Mouse (Mus musculus) left cerebral cortex, postnatal 4 days (tissue): ENCODE measurements around the gene Lgals3. TPM values are rescaled to one million over a fixed set of nuclear protein-coding genes. Genes with fewer than 3 reads are reported as not detected.
A peak's percentile ranks its signal among the peaks of the same experiment; 100 is the strongest.
"Not testable (repeated sequence)": the region's sequence is repeated elsewhere in the genome, so short reads cannot be mapped to it uniquely, and the experiment has no call there.

Source experiments
- DNase-seq: peaks from one replicate; pipeline ENCODE4 v3.0.0-alpha.2; 2022
- intact Hi-C: fragments of 180-260 bp; cut with DNase I; formaldehyde crosslinking; loops from one replicate; pipeline ENCODE4 v1.15.1; 2025
- total RNA-seq, 2 experiments: library from RNA; stranded (reverse); gene quantifications; 2 replicates each; pipeline ENCODE4 v1.2.3; 2021

Gene Lgals3
- 1 to 10 TPM; 1.3 to 1.8 TPM for total RNA-seq

GRCm38 (mm10) chr14:47367461-47367860 lies at the start of gene Lgals3:
Lgals3 (plus strand) TSS chr14:47367751.
- intact Hi-C loops: no loop called here
- peak; percentile 54 for DNase-seq

- DNase-seq: no peak
- intact Hi-C loops: no loop called here
These were observed 48.2 kb upstream of the Lgals3 start for GRCm38 (mm10) chr14:47319362-47319761.

- DNase-seq, intact Hi-C loops: not testable (repeated sequence)
These were observed 46.0 kb upstream of the Lgals3 start for GRCm38 (mm10) chr14:47321581-47321980.

- no peak for DNase-seq
- intact Hi-C loops: no loop called here
These were observed 41.4 kb upstream of the Lgals3 start for GRCm38 (mm10) chr14:47325965-47326761.

GRCm38 (mm10) chr14:47327347-47327746 lies 40.2 kb upstream of the Lgals3 start:
- DNase-seq: no peak
- intact Hi-C loops: no loop called here

GRCm38 (mm10) chr14:47331920-47332319 lies 35.6 kb upstream of the Lgals3 start:
- intact Hi-C loops: loop anchor here (10.0 kb wide), 1 partner anchor 203 kb away; no protein-coding TSS in a partner anchor

GRCm38 (mm10) chr14:47334819-47335218 lies 32.7 kb upstream of the Lgals3 start:
- peak; percentile 67 for DNase-seq
- intact Hi-C loops: loop anchor here (2.0 to 10.0 kb wide), 2 partner anchors 62 to 200 kb away; no protein-coding TSS in a partner anchor

More at GRCm38 (mm10) chr14:47331920-47332319, 35.6 kb upstream of the Lgals3 start:
- DNase-seq: no peak

- DNase-seq: no peak
- intact Hi-C loops: loop anchor here (2.0 to 10.0 kb wide), 2 partner anchors 62 to 200 kb away; no protein-coding TSS in a partner anchor
These were observed 32.3 kb upstream of the Lgals3 start for GRCm38 (mm10) chr14:47335300-47335699.

GRCm38 (mm10) chr14:47340231-47340925 lies 27.2 kb upstream of the Lgals3 start:
- no peak for DNase-seq
- intact Hi-C loops: no loop called here

GRCm38 (mm10) chr14:47341811-47342291 lies 25.7 kb upstream of the Lgals3 start:
- no peak for DNase-seq
- intact Hi-C loops: no loop called here

GRCm38 (mm10) chr14:47346715-47347114 lies 20.8 kb upstream of the Lgals3 start:
- intact Hi-C loops: no loop called here
- no peak for DNase-seq

- DNase-seq: no peak
- intact Hi-C loops: no loop called here
These were observed 16.6 kb upstream of the Lgals3 start for GRCm38 (mm10) chr14:47350974-47351373.

- intact Hi-C loops: no loop called here
- no peak for DNase-seq
These were observed 15.3 kb upstream of the Lgals3 start for GRCm38 (mm10) chr14:47352272-47352671.

GRCm38 (mm10) chr14:47353240-47353639 lies 14.3 kb upstream of the Lgals3 start:
- DNase-seq: no peak
- intact Hi-C loops: no loop called here

GRCm38 (mm10) chr14:47354111-47354577 lies 13.4 kb upstream of the Lgals3 start:
- intact Hi-C loops: no loop called here
- DNase-seq: no peak

GRCm38 (mm10) chr14:47354948-47355347 lies 12.6 kb upstream of the Lgals3 start:
- no peak for DNase-seq
- intact Hi-C loops: no loop called here

GRCm38 (mm10) chr14:47356622-47357021 lies 10.9 kb upstream of the Lgals3 start:
- DNase-seq: no peak
- intact Hi-C loops: no loop called here

GRCm38 (mm10) chr14:47359610-47360009 lies 7.9 kb upstream of the Lgals3 start:
- intact Hi-C loops: no loop called here
- no peak for DNase-seq

- no peak for DNase-seq
These were observed 6.1 kb upstream of the Lgals3 start for GRCm38 (mm10) chr14:47361418-47361817.

GRCm38 (mm10) chr14:47361899-47362298 lies 5.7 kb upstream of the Lgals3 start:
- no peak for DNase-seq
- intact Hi-C loops: no loop called here

More at GRCm38 (mm10) chr14:47361418-47361817, 6.1 kb upstream of the Lgals3 start:
- intact Hi-C loops: no loop called here

- intact Hi-C loops: no loop called here
- peak; percentile 21 for DNase-seq
These were observed 2.7 kb upstream of the Lgals3 start for GRCm38 (mm10) chr14:47364742-47365449.
